Mouse (Mus musculus): Measurements from ENCODE around the gene Gm49387.

Gm49387 gene

GRCm38 (mm10) chr14:31662555-31663211 lies 22.0 kb upstream of the Gm49387 start:
- no peak for ATAC-seq (ENCODE audit: low TSS enrichment)

- peak; percentile 86 for ATAC-seq (ENCODE audit: low TSS enrichment)
These were observed 21.2 kb upstream of the Gm49387 start for GRCm38 (mm10) chr14:31661671-31662554.

- no peak for ATAC-seq (ENCODE audit: low TSS enrichment)
These were observed 19.8 kb upstream of the Gm49387 start for GRCm38 (mm10) chr14:31660312-31661093.

- ATAC-seq (ENCODE audit: low TSS enrichment): no peak
These were observed 19.0 kb upstream of the Gm49387 start for GRCm38 (mm10) chr14:31659501-31660181.

- ATAC-seq (ENCODE audit: low TSS enrichment): no peak
These were observed 17.5 kb upstream of the Gm49387 start for GRCm38 (mm10) chr14:31658126-31658680.

- ATAC-seq (ENCODE audit: low TSS enrichment): no peak
These were observed 16.4 kb upstream of the Gm49387 start for GRCm38 (mm10) chr14:31656857-31657645.

- ATAC-seq (ENCODE audit: low TSS enrichment): no peak
These were observed 15.7 kb upstream of the Gm49387 start for GRCm38 (mm10) chr14:31656386-31656785.

- no peak for ATAC-seq (ENCODE audit: low TSS enrichment)
These were observed 14.7 kb upstream of the Gm49387 start for GRCm38 (mm10) chr14:31655406-31655805.

GRCm38 (mm10) chr14:31654816-31655215 lies 14.1 kb upstream of the Gm49387 start:
- ATAC-seq (ENCODE audit: low TSS enrichment): no peak

GRCm38 (mm10) chr14:31653101-31653875 lies 12.6 kb upstream of the Gm49387 start:
- no peak for ATAC-seq (ENCODE audit: low TSS enrichment)

- no peak for ATAC-seq (ENCODE audit: low TSS enrichment)
These were observed 11.9 kb upstream of the Gm49387 start for GRCm38 (mm10) chr14:31652624-31653023.

- ATAC-seq (ENCODE audit: low TSS enrichment): no peak
These were observed 11.4 kb upstream of the Gm49387 start for GRCm38 (mm10) chr14:31652106-31652505.

GRCm38 (mm10) chr14:31651206-31651605 lies 10.5 kb upstream of the Gm49387 start:
- no peak for ATAC-seq (ENCODE audit: low TSS enrichment)

- no peak for ATAC-seq (ENCODE audit: low TSS enrichment)
These were observed 9.7 kb upstream of the Gm49387 start for GRCm38 (mm10) chr14:31650347-31650746.

GRCm38 (mm10) chr14:31647991-31648390 lies 7.3 kb upstream of the Gm49387 start:
- ATAC-seq (ENCODE audit: low TSS enrichment): no peak

GRCm38 (mm10) chr14:31645920-31646319 lies 5.2 kb upstream of the Gm49387 start:
- ATAC-seq (ENCODE audit: low TSS enrichment): no peak

- no peak for ATAC-seq (ENCODE audit: low TSS enrichment)
These were observed 4.4 kb upstream of the Gm49387 start for GRCm38 (mm10) chr14:31644931-31645547.

- ATAC-seq (ENCODE audit: low TSS enrichment): no peak
These were observed 3.6 kb upstream of the Gm49387 start for GRCm38 (mm10) chr14:31644183-31644830.
